Mouse (Mus musculus) thymus, adult 2 months (tissue): ENCODE measurements around the gene Stat6. TPM values are rescaled to one million over a fixed set of nuclear protein-coding genes. Genes with fewer than 3 reads are reported as not detected.

ENCODE experiments used
- DNase-seq: peaks from one replicate; pipeline ENCODE4 v3.0.0; 2021
- H3K27ac ChIP-seq: fragments of 200-500 bp; 2 replicates; pipeline ENCODE4 v1.5.1; 2012; ENCODE audit warnings: low read length, control low read depth; ENCODE audit not compliant: control insufficient read depth, insufficient read depth
- H3K27me3 ChIP-seq: fragments of 200-500 bp; 2 replicates; pipeline ENCODE4 v1.6.1; 2012; ENCODE audit warnings: mild to moderate bottlenecking, low read length, moderate library complexity, mixed read lengths; ENCODE audit not compliant: control insufficient read depth, insufficient read depth
- H3K36me3 ChIP-seq: fragments of 200-500 bp; 2 replicates; pipeline ENCODE4 v1.6.1; 2012; ENCODE audit warnings: mild to moderate bottlenecking, low read length, moderate library complexity; ENCODE audit not compliant: control insufficient read depth, insufficient read depth
- H3K4me1 ChIP-seq: fragments of 200-500 bp; replicated peaks from 2 replicates; pipeline ENCODE4 v1.6.1; 2012; ENCODE audit warnings: low read length; ENCODE audit not compliant: control insufficient read depth, insufficient read depth
- H3K4me3 ChIP-seq: fragments of 200-500 bp; 2 replicates; pipeline ENCODE4 v1.5.1; 2012; ENCODE audit warnings: mild to moderate bottlenecking, low read length, control low read depth, moderate library complexity; ENCODE audit not compliant: control insufficient read depth, insufficient read depth
- CTCF ChIP-seq: fragments of 200-500 bp; IDR thresholded peaks from 2 replicates; pipeline ENCODE4 v1.5.1; 2012; ENCODE audit warnings: mild to moderate bottlenecking, control low read depth, low read length, moderate library complexity, borderline replicate concordance; ENCODE audit not compliant: control insufficient read depth, poor library complexity, insufficient read depth; ENCODE audit errors: extremely low read depth
- POLR2A ChIP-seq: fragments of 200-500 bp; IDR thresholded peaks from 2 replicates; pipeline ENCODE4 v1.6.1; 2012; ENCODE audit warnings: mild to moderate bottlenecking, low read length, control low read depth, moderate library complexity; ENCODE audit not compliant: control insufficient read depth, poor library complexity, insufficient read depth; ENCODE audit errors: extremely low read depth
- WGBS: fragments of 180-500 bp; shearing (Covaris S2); methylation state at CpG from one replicate; pipeline ENCODE4 v1.1.7; 2018; 5-methylcytosine and 5-hydroxymethylcytosine counted together
- polyA plus RNA-seq: library from polyadenylated mRNA; depleted of rRNA; stranded (reverse); fragments of >200 nt; gene quantifications from 2 replicates; pipeline ENCODE4 v1.2.3, GENCODE M21; 2012

The Stat6 gene
- polyA plus RNA-seq, 1 experiment: 185 TPM

- H3K36me3 ChIP-seq: no peaks in the 10 kb centered on the region
- no peak overlapping the region for H3K27ac ChIP-seq
- DNase-seq: no peak
- no peak overlapping the region for H3K4me3 ChIP-seq
- H3K27me3 ChIP-seq: no peaks in the 10 kb centered on the region
- no peak for TF ChIP-seq POLR2A
- TF ChIP-seq CTCF: no peak
- no peaks in the 10 kb centered on the region for H3K4me1 ChIP-seq
- WGBS: 43% methylated on average over 10 of the region's 10 CpGs
Observed at GRCm38 (mm10) chr10:127631261-127632214, 11.2 kb upstream of the Stat6 start.

DNA sequence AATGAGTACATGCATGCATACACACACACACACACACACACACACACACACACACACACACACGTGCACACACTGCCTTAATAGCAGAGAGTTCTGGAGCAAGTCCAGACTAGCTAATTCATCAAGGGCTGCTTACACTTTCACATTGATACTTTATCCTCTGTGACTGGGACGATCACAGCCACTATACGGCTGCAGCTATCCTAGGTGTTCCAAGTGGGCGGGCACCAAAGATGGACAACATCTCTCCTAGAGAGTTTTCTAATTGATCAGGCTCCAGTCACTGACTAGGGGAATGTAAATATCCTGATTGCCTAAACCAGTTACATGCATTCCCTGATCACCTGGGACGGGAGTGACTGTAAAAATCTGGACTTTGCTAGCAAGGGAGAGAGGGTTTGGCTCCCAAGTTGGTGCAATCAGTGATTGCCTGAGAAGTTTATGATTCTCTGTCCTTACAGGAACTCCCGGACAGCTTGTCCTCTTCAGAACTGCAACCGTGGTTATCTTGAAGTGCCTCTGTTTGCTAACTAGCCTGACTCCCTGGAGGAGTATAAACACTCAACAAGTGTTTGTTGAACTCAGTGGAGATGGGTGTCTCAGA lies 10.0 kb upstream of the Stat6 start:
- TF ChIP-seq CTCF: no peak
- no peak for TF ChIP-seq POLR2A
- Histone ChIP-seq H3K27ac (no peak overlapping the region), H3K4me3 (no peak overlapping the region), H3K4me1 (no peaks in the 10 kb centered on the region), H3K27me3 (no peaks in the 10 kb centered on the region), H3K36me3 (no peaks in the 10 kb centered on the region)
- WGBS: 88% methylated on average over 7 of the region's 7 CpGs
- DNase-seq: no peak

DNA sequence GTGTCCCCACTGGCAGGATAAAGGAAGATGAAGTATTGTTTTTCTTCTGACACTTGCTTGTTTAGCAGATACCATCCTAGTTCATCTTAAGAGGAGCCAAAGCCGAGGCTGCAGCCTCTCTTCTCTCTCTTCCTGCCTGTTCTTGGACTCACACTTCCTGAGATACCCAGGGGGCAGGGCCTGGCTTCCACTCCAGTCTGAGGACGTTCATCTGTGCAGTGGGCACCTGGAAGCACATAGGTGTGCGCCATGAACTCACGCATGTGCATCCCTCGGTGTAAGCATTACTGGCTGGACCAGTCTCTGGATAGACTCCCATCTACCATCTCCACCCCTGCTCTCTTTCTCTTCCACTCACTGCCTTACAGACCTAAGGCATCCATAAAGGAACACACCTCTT lies 2.4 kb upstream of the Stat6 start:
- Histone ChIP-seq H3K27ac (no peak overlapping the region), H3K4me3 (no peak overlapping the region)
- WGBS: 68% methylated on average over 5 of the region's 5 CpGs

DNA sequence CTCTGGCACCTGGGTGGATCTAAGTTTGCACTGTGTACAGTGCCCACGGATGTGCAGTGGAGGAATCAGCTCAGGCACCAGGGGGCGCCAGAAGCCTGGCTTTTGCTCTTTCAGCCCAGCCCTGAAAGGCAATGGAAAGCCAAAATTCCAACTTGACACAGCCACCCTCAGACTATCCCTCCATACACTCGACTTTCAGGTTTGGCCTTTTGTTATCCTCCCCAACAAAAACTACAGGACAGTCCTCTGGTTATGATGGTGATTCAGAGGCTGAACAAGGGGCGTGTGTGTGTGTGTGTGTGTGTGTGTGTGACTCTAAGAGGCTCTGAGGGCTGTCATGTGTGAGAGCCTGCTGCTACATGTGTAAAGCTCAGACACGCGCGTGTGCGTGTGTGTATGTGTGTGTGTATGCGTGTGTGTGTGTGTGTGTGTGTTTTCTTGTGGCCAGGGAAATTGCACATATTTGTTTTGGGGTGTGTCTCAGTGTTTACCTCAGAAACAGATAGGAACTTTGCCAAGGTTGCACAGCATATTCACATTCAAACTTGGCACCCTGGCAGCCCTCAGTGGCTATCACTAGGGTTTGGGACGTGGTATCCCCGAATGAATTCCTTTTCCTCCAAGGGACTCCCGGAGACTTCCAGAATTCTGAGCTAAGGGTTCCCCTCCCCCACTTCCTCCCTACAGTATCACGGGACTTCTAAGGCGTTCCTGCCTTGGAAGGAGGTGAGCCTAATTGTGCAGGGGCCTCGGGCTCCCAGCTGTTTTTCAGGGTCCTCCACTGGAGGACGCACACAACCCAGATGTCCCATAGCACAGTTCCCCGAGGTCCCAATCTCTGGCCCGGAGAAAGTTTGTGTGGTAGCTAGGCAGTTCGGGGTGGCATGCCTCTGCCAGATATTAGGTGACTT lies 670 bp upstream of the Stat6 start:
- H3K4me3 ChIP-seq: peak overlapping the region; percentile 86
- no peaks in the 10 kb centered on the region for H3K36me3 ChIP-seq
- H3K27ac ChIP-seq: peak overlapping the region; percentile 92
- H3K4me1 ChIP-seq: peaks cover 15% of the 10 kb centered on the region
- no peaks in the 10 kb centered on the region for H3K27me3 ChIP-seq
- peak; percentile 89 for DNase-seq
- peak; percentile 92 for TF ChIP-seq CTCF
- TF ChIP-seq POLR2A: no peak
- under 1% methylated on average over 19 of the region's 19 CpGs for WGBS

More for the DNA sequence above, 2.4 kb upstream of the Stat6 start:
- Histone ChIP-seq H3K27me3 (no peaks in the 10 kb centered on the region), H3K36me3 (no peaks in the 10 kb centered on the region), H3K4me1 (peaks cover 15% of the 10 kb centered on the region)
- no peak for DNase-seq
- TF ChIP-seq CTCF (no peak), POLR2A (no peak)

DNA sequence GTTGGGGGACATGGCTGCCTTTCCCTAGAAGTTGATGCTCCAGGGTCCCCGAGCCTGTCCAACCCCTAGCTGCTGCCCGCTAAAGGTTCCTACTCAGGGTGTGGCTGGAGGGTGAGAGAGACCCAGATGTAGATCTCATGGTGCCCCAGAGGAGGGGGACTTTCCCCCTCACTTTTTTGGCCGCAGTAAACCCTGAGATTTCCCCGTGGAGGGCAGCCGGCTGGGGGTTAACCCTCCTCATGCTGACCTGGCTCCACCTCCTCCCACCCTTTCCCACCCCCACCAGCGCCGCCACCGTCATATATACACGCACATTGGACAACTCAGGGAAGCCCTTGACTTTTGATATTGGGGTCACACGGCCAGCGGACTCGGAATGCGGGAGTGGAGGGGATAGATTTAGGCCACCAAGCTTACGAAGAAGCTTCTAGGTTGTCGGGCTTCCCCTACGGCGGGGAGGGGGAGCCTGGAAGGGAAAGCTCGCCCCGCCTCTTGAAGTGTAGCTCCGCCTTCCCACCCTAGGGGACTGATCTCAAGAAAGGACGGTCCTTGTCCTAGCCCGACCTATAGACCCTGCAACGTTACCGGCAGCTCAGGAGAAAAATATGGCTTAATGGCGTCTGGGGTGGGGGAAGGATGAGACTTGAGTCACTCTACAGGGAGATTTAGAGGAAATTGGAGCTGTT lies 910 bp downstream of the Stat6 start:
- Histone ChIP-seq H3K4me1 (peaks cover 15% of the 10 kb centered on the region), H3K36me3 (peaks cover 12% of the 10 kb centered on the region; the same call in 1 of the 2 replicates), H3K4me3 (peak overlapping the region; percentile 86), H3K27me3 (no peaks in the 10 kb centered on the region), H3K27ac (peak overlapping the region; percentile 92)
- peak; percentile 86 for DNase-seq
- TF ChIP-seq POLR2A: no peak
- no peak for TF ChIP-seq CTCF
- under 1% methylated on average over 25 of the region's 25 CpGs for WGBS
